7 mouse cellular contexts compared by ENCODE assay signal in genomic region chr16:44558471-44559329, GRCm38 (mm10). TPM values are rescaled to one million over a fixed set of nuclear protein-coding genes. Genes with fewer than 3 reads are reported as not detected.
DNase-seq lines count a peak whose midpoint lies in the region; ATAC-seq lines count a peak whose summit lies in the region.

Boc (minus strand) TSS chr16:44558897.

- H3K9me3 ChIP-seq in intestine, embryonic 14.5 days (ENCODE audit: control insufficient read depth, low read length) = no peaks in the 10 kb centered on the region

- peak within 1 kb of the TSS; percentile 63 for H3K4me2 ChIP-seq in intestine, embryonic 14.5 days (ENCODE audit: low read length)

- H3K9ac ChIP-seq in intestine, embryonic 14.5 days (ENCODE audit: low read length) = peak within 1 kb of the TSS; percentile 91

- H3K36me3 ChIP-seq in intestine, embryonic 14.5 days (ENCODE audit: control insufficient read depth, insufficient read depth, low read length) = no peaks in the 10 kb centered on the region

- H3K4me3 ChIP-seq in intestine, embryonic 14.5 days (ENCODE audit: low read depth, low read length) = peak within 1 kb of the TSS; percentile 80

- H3K27ac ChIP-seq in intestine, embryonic 14.5 days (ENCODE audit: low read depth) = peak within 1 kb of the TSS; percentile 92

- H3K4me1 ChIP-seq in intestine, embryonic 14.5 days (replicated peaks; ENCODE audit: control insufficient read depth, insufficient read depth, low read length) = peaks cover 7% of the 10 kb centered on the region; the same call in 1 of the 2 replicates

- intact Hi-C loops in left cerebral cortex, postnatal 36 days (cut with DNase I) = loop anchor here (5.0 kb wide), 2 partner anchors 54 to 76 kb away; no protein-coding TSS in a partner anchor

- under 1% methylated on average over 45 of the region's 46 CpGs for WGBS in intestine, embryonic 14.5 days

- no peaks in the 10 kb centered on the region for H3K27me3 ChIP-seq in intestine, embryonic 14.5 days (replicated peaks; ENCODE audit: control insufficient read depth, insufficient read depth, low read length)

- peak; percentile 87 for DNase-seq in adrenal gland, postnatal 10 days
- DNase-seq in embryo, embryonic 10.5 days (ENCODE audit: low spot score) = peak; percentile 81
- DNase-seq in gastrocnemius, postnatal 4 days (ENCODE audit: low spot score in 2 of 2) = peak; percentile 50 to 71
- DNase-seq in intestine, embryonic 14.5 days (ENCODE audit: low spot score) = peak; percentile 86
- DNase-seq in left cerebral cortex, postnatal 36 days (ENCODE audit: low spot score in 2 of 2) = peak; percentile 57 to 61
- DNase-seq in right cerebral cortex, postnatal 25 days = peak; percentile 59

- peak; percentile 72 for ATAC-seq in intestine, embryonic 14.5 days (replicated peaks; ENCODE audit: low FRiP score, low TSS enrichment, low read depth)
- ATAC-seq in megakaryocyte-erythroid progenitor cell, adult 5-6 weeks (replicated peaks; ENCODE audit: low FRiP score, low TSS enrichment, poor library complexity, severe bottlenecking) = peak; percentile 73

RNA-seq across cellular contexts. Expression of gene Boc, which starts in this region (rescaled TPM):
- total RNA-seq in adrenal gland, postnatal 10 days (2021) = 10 to 100 TPM; 33.5 to 35.9 TPM
- total RNA-seq in gastrocnemius, postnatal 4 days (2021) = 10 to 100 TPM; 26.2 to 30.3 TPM
- polyA plus RNA-seq in intestine, embryonic 14.5 days (2014; fragmentation: Nextera tagmentation; extraction: Ambion mirVana) = 14.2 and 14.9 TPM in 2 replicates
- 10 to 100 TPM; 18.8 to 20.5 TPM for total RNA-seq in left cerebral cortex, postnatal 36 days (2021)
- total RNA-seq in megakaryocyte-erythroid progenitor cell, adult 5-6 weeks (2014; fragmentation: Nextera tagmentation) = not detected in 2 replicates
- total RNA-seq in megakaryocyte-erythroid progenitor cell, adult 5-6 weeks (2017) = not detected in 2 replicates

Comparison
In these comparisons a context has a peak if more than half of its experiments do, and no peak if none do; other contexts are left out.
1. Peak in every context shown above with its lines: DNase-seq, ATAC-seq, H3K4me3 ChIP-seq and H3K27ac ChIP-seq.
2. RNA of gene Boc (total RNA-seq): 33.5 to 35.9 TPM in adrenal gland, postnatal 10 days, 26.2 to 30.3 TPM in gastrocnemius, postnatal 4 days and 18.8 to 20.5 TPM in left cerebral cortex, postnatal 36 days; not detected in megakaryocyte-erythroid progenitor cell, adult 5-6 weeks; every median in the first group is over 10 times any median in the second.
3. Peak in ATAC-seq in megakaryocyte-erythroid progenitor cell, adult 5-6 weeks; RNA of the gene not detected or under 1 TPM.